ENCODE assay signal across 14 mouse cellular contexts in genomic region chr5:33953471-33954185, GRCm38 (mm10). TPM values are rescaled to one million over a fixed set of nuclear protein-coding genes. Genes with fewer than 3 reads are reported as not detected.
A peak's percentile ranks its signal among the peaks of the same experiment; 100 is the strongest.
DNase-seq lines count a peak whose midpoint lies in the region; ATAC-seq and TF ChIP-seq lines count a peak whose summit lies in the region.
"Had no signal": no experiment of that assay in that cellular context is flagged by ENCODE, and none has a peak within 500 bp of the region (broad histone marks: within the 10 kb centered on the region; RNA-seq: fewer than 3 reads in every experiment).

No protein-coding gene starts in this region.

- peak overlapping the region; percentile 42 for H3K4me3 ChIP-seq in cerebellum, adult 2 months (replicated peaks; ENCODE audit: insufficient read depth, low read depth, low read length)
- H3K4me3 ChIP-seq in hindbrain, embryonic 12.5 days = peak overlapping the region; percentile 2; the same call in 1 of the 2 replicates
- no peak overlapping the region for H3K4me3 ChIP-seq in hindbrain, embryonic 11.5 days (ENCODE audit: low read depth, low read length)
- peak overlapping the region; percentile 27 for H3K4me3 ChIP-seq in midbrain, embryonic 15.5 days
- H3K4me3 ChIP-seq in intestine, embryonic 15.5 days (replicated peaks) = no peak overlapping the region
- H3K4me3 ChIP-seq: limb, embryonic 15.5 days; lung, embryonic 15.5 days; megakaryocyte, embryonic 14.5 days had no signal

- TF ChIP-seq POLR2A in cerebellum, adult 2 months (IDR thresholded peaks at IDR 0.05; ENCODE audit: borderline replicate concordance, insufficient read depth, low read length) = no peak

- 24% methylated on average over 17 of the region's 17 CpGs for WGBS in cerebellum, adult 2 months
- WGBS in hindbrain, embryonic 12.5 days = 87% methylated on average over 16 of the region's 17 CpGs
- WGBS in hindbrain, embryonic 11.5 days = 87% methylated on average over 15 of the region's 17 CpGs
- WGBS in midbrain, embryonic 15.5 days = 78% methylated on average over 17 of the region's 17 CpGs
- WGBS in intestine, embryonic 15.5 days = 87% methylated on average over 17 of the region's 17 CpGs

- H3K27me3 ChIP-seq in cerebellum, adult 2 months (ENCODE audit: control insufficient read depth, insufficient read depth, low read length) = no peaks in the 10 kb centered on the region
- H3K27me3 ChIP-seq in hindbrain, embryonic 12.5 days = no peaks in the 10 kb centered on the region
- H3K27me3 ChIP-seq in hindbrain, embryonic 11.5 days (ENCODE audit: control insufficient read depth, insufficient read depth, low read length) = no peaks in the 10 kb centered on the region
- no peaks in the 10 kb centered on the region for H3K27me3 ChIP-seq in midbrain, embryonic 15.5 days (replicated peaks)
- H3K27me3 ChIP-seq in intestine, embryonic 15.5 days (replicated peaks) = no peaks in the 10 kb centered on the region
- H3K27me3 ChIP-seq: heart, embryonic 13.5 days; limb, embryonic 15.5 days; lung, embryonic 15.5 days; megakaryocyte, embryonic 14.5 days had no signal

- H3K9me3 ChIP-seq in hindbrain, embryonic 12.5 days (replicated peaks) = peaks cover 21% of the 10 kb centered on the region; the same call in 1 of the 2 replicates
- no peaks in the 10 kb centered on the region for H3K9me3 ChIP-seq in hindbrain, embryonic 11.5 days (ENCODE audit: control insufficient read depth, low read length)
- peaks cover 3% of the 10 kb centered on the region; the same call in 1 of the 2 replicates for H3K9me3 ChIP-seq in midbrain, embryonic 15.5 days
- H3K9me3 ChIP-seq in intestine, embryonic 15.5 days = peaks cover 10% of the 10 kb centered on the region; the same call in 1 of the 2 replicates
- H3K9me3 ChIP-seq: lung, embryonic 15.5 days had no signal

- DNase-seq in cerebellum, adult 2 months = peak; percentile 36 to 39
- no peak for DNase-seq in cerebellum, adult 8-10 months
- no peak for DNase-seq in hindbrain, embryonic 11.5 days (ENCODE audit: low spot score)
- peak; percentile 60 for DNase-seq in brain, adult 2 months (ENCODE audit: low read depth, low spot score)

- H3K27ac ChIP-seq in cerebellum, adult 2 months (ENCODE audit: insufficient read depth, low read length) = no peak overlapping the region
- H3K27ac ChIP-seq in hindbrain, embryonic 12.5 days = no peak overlapping the region
- H3K27ac ChIP-seq in hindbrain, embryonic 11.5 days (ENCODE audit: low read depth, low read length) = no peak overlapping the region
- H3K27ac ChIP-seq in midbrain, embryonic 15.5 days = no peak overlapping the region
- no peak overlapping the region for H3K27ac ChIP-seq in intestine, embryonic 15.5 days
- H3K27ac ChIP-seq: heart, embryonic 13.5 days; limb, embryonic 15.5 days; lung, embryonic 15.5 days had no signal

- H3K9ac ChIP-seq in hindbrain, embryonic 12.5 days = no peak overlapping the region
- no peak overlapping the region for H3K9ac ChIP-seq in hindbrain, embryonic 11.5 days (ENCODE audit: low read depth, low read length)
- H3K9ac ChIP-seq in midbrain, embryonic 15.5 days = no peak overlapping the region
- H3K9ac ChIP-seq in intestine, embryonic 15.5 days = no peak overlapping the region
- H3K9ac ChIP-seq: heart, embryonic 13.5 days; limb, embryonic 15.5 days; lung, embryonic 15.5 days had no signal

- 0 out of 2 replicates have a peak, but pooled peaks have one; percentile 14 for TF ChIP-seq CTCF in cerebellum, adult 2 months (IDR thresholded peaks at IDR 0.05; ENCODE audit: borderline replicate concordance, insufficient read depth, low read depth, low read length)

- ATAC-seq in hindbrain, embryonic 12.5 days (ENCODE audit: low FRiP score) = no peak
- ATAC-seq in hindbrain, embryonic 11.5 days (ENCODE audit: low FRiP score) = no peak
- no peak for ATAC-seq in midbrain, embryonic 15.5 days (replicated peaks)
- no peak for ATAC-seq in erythroid progenitor cell, adult 5-6 weeks (replicated peaks; ENCODE audit: low FRiP score, poor library complexity, severe bottlenecking)
- no peak for ATAC-seq in intestine, embryonic 15.5 days

- H3K36me3 ChIP-seq in hindbrain, embryonic 12.5 days = no peaks in the 10 kb centered on the region
- H3K36me3 ChIP-seq in hindbrain, embryonic 11.5 days (ENCODE audit: control insufficient read depth, insufficient read depth, low read length) = no peaks in the 10 kb centered on the region
- H3K36me3 ChIP-seq in midbrain, embryonic 15.5 days (replicated peaks) = no peaks in the 10 kb centered on the region
- H3K36me3 ChIP-seq in intestine, embryonic 15.5 days = no peaks in the 10 kb centered on the region
- H3K36me3 ChIP-seq: heart, embryonic 13.5 days; limb, embryonic 15.5 days; lung, embryonic 15.5 days had no signal

- H3K4me2 ChIP-seq in hindbrain, embryonic 12.5 days (replicated peaks) = no peak overlapping the region
- H3K4me2 ChIP-seq in hindbrain, embryonic 11.5 days (replicated peaks; ENCODE audit: low read depth, low read length) = no peak overlapping the region
- peak overlapping the region; percentile 35 for H3K4me2 ChIP-seq in midbrain, embryonic 15.5 days
- H3K4me2 ChIP-seq in intestine, embryonic 15.5 days (replicated peaks) = no peak overlapping the region
- H3K4me2 ChIP-seq: heart, embryonic 13.5 days; limb, embryonic 15.5 days; lung, embryonic 15.5 days had no signal

- H3K4me1 ChIP-seq in cerebellum, adult 2 months (ENCODE audit: control insufficient read depth, insufficient read depth, low read length) = no peaks in the 10 kb centered on the region
- no peaks in the 10 kb centered on the region for H3K4me1 ChIP-seq in hindbrain, embryonic 12.5 days
- H3K4me1 ChIP-seq in hindbrain, embryonic 11.5 days (replicated peaks; ENCODE audit: control insufficient read depth, insufficient read depth, low read length) = no peaks in the 10 kb centered on the region
- H3K4me1 ChIP-seq in midbrain, embryonic 15.5 days = no peaks in the 10 kb centered on the region
- no peaks in the 10 kb centered on the region for H3K4me1 ChIP-seq in intestine, embryonic 15.5 days (replicated peaks)
- H3K4me1 ChIP-seq: heart, embryonic 13.5 days; limb, embryonic 15.5 days; lung, embryonic 15.5 days; megakaryocyte, embryonic 14.5 days had no signal

RNA-seq across cellular contexts. Expression of gene Nelfa, which starts 17.4 kb away (rescaled TPM):
- polyA plus RNA-seq in cerebellum, adult 2 months (2012; rRNA removed) = 29.2 and 32.9 TPM in 2 replicates
- polyA plus RNA-seq in hindbrain, embryonic 12.5 days (2016; fragmentation: Nextera tagmentation; extraction: Ambion mirVana) = 56.5 and 58.8 TPM in 2 replicates
- polyA plus RNA-seq in hindbrain, embryonic 11.5 days (2014; fragmentation: Nextera tagmentation; extraction: Ambion mirVana) = 45.9 and 50.8 TPM in 2 replicates
- 43.1 and 44.4 TPM in 2 replicates for polyA plus RNA-seq in midbrain, embryonic 15.5 days (2015; fragmentation: Nextera tagmentation; extraction: Ambion mirVana)
- total RNA-seq in erythroid progenitor cell, adult 5-6 weeks (2015; ENCODE audit: low replicate concordance) = 12.3 and 28.1 TPM in 2 replicates
- total RNA-seq in erythroid progenitor cell, adult 5-6 weeks (2017; ENCODE audit: low replicate concordance) = 12.5 and 25.8 TPM in 2 replicates
- polyA plus RNA-seq in intestine, embryonic 15.5 days (2015; fragmentation: Nextera tagmentation; extraction: Ambion mirVana) = 49.3 and 51.3 TPM in 2 replicates

RNA-seq across cellular contexts. Expression of gene Gm1673, which starts 29.6 kb away (rescaled TPM):
- 164 and 171 TPM in 2 replicates for polyA plus RNA-seq in cerebellum, adult 2 months (2012; rRNA removed)
- 377 and 404 TPM in 2 replicates for polyA plus RNA-seq in hindbrain, embryonic 12.5 days (2016; fragmentation: Nextera tagmentation; extraction: Ambion mirVana)
- 236 and 250 TPM in 2 replicates for polyA plus RNA-seq in hindbrain, embryonic 11.5 days (2014; fragmentation: Nextera tagmentation; extraction: Ambion mirVana)
- 583 and 656 TPM in 2 replicates for polyA plus RNA-seq in midbrain, embryonic 15.5 days (2015; fragmentation: Nextera tagmentation; extraction: Ambion mirVana)
- total RNA-seq in erythroid progenitor cell, adult 5-6 weeks (2015; ENCODE audit: low replicate concordance) = not detected in 2 replicates
- total RNA-seq in erythroid progenitor cell, adult 5-6 weeks (2017; ENCODE audit: low replicate concordance) = not detected in 2 replicates
- 54.7 and 61.2 TPM in 2 replicates for polyA plus RNA-seq in intestine, embryonic 15.5 days (2015; fragmentation: Nextera tagmentation; extraction: Ambion mirVana)
- total RNA-seq: gastrocnemius, adult 8-10 months had no signal
- polyA plus RNA-seq: activated CD4-positive, CD25-positive, alpha-beta regulatory T cell, adult 4 months had no signal

RNA-seq across cellular contexts. Expression of gene Nat8l, which starts 42.2 kb away (rescaled TPM):
- 166 and 190 TPM in 2 replicates for polyA plus RNA-seq in cerebellum, adult 2 months (2012; rRNA removed)
- polyA plus RNA-seq in hindbrain, embryonic 12.5 days (2016; fragmentation: Nextera tagmentation; extraction: Ambion mirVana) = 2.8 and 3.1 TPM in 2 replicates
- polyA plus RNA-seq in hindbrain, embryonic 11.5 days (2014; fragmentation: Nextera tagmentation; extraction: Ambion mirVana) = 1.2 and 1.4 TPM in 2 replicates
- polyA plus RNA-seq in midbrain, embryonic 15.5 days (2015; fragmentation: Nextera tagmentation; extraction: Ambion mirVana) = 5.8 and 6.0 TPM in 2 replicates
- 0.72 TPM in 1 of 2 replicates, not detected in the other for total RNA-seq in erythroid progenitor cell, adult 5-6 weeks (2015; ENCODE audit: low replicate concordance)
- 0.15 and 0.77 TPM in 2 replicates for total RNA-seq in erythroid progenitor cell, adult 5-6 weeks (2017; ENCODE audit: low replicate concordance)
- polyA plus RNA-seq in intestine, embryonic 15.5 days (2015; fragmentation: Nextera tagmentation; extraction: Ambion mirVana) = 0.29 and 0.34 TPM in 2 replicates
- polyA plus RNA-seq: activated CD4-positive, CD25-positive, alpha-beta regulatory T cell, adult 4 months had no signal

Comparison
In these comparisons a context has a peak if more than half of its experiments do, and no peak if none do; other contexts are left out.
1. DNase-seq: peak in cerebellum, adult 2 months (2 of 2) and brain, adult 2 months (single experiment); none in cerebellum, adult 8-10 months (single experiment) and hindbrain, embryonic 11.5 days (single experiment).
2. H3K4me3 ChIP-seq: peak in cerebellum, adult 2 months (single experiment), hindbrain, embryonic 12.5 days (single experiment) and midbrain, embryonic 15.5 days (single experiment); none in hindbrain, embryonic 11.5 days (single experiment) and intestine, embryonic 15.5 days (single experiment).
3. RNA of gene Nat8l, which starts 42.2 kb away (polyA plus RNA-seq): 166 to 190 TPM in cerebellum, adult 2 months; 5.8 to 6.0 TPM in midbrain, embryonic 15.5 days, 2.8 to 3.1 TPM in hindbrain, embryonic 12.5 days, 1.2 to 1.4 TPM in hindbrain, embryonic 11.5 days and 0.29 to 0.34 TPM in intestine, embryonic 15.5 days; every median in the first group is over 10 times any median in the second.